Mouse (Mus musculus): ENCODE results near the gene Chad.

Chad gene

GRCm38 (mm10) chr11:94564437-94565150 lies at the start of gene Chad:
Gene Chad, plus strand, starts transcription at chr11:94565047.
- peak; percentile 63 for DNase-seq (ENCODE audit: low read depth, low spot score)

- DNase-seq (ENCODE audit: low read depth, low spot score), result peak; percentile 69
Observed at GRCm38 (mm10) chr11:94521219-94521843, 43.5 kb upstream of the Chad start, which contains the start of gene Mycbpap. Gene Mycbpap, minus strand, starts transcription at chr11:94521742.

- peak; percentile 25 for DNase-seq (ENCODE audit: low read depth, low spot score)
Observed at GRCm38 (mm10) chr11:94526171-94526879, 38.5 kb upstream of the Chad start.

- no peak for DNase-seq (ENCODE audit: low read depth, low spot score)
Observed at GRCm38 (mm10) chr11:94528879-94529278, 36.0 kb upstream of the Chad start.

- DNase-seq (ENCODE audit: low read depth, low spot score), result no peak
Observed at GRCm38 (mm10) chr11:94533171-94533570, 31.7 kb upstream of the Chad start.

- no peak for DNase-seq (ENCODE audit: low read depth, low spot score)
Observed at GRCm38 (mm10) chr11:94538733-94539292, 26.0 kb upstream of the Chad start.

GRCm38 (mm10) chr11:94539761-94540160 lies 25.1 kb upstream of the Chad start:
- DNase-seq (ENCODE audit: low read depth, low spot score), result no peak

GRCm38 (mm10) chr11:94542400-94542799 lies 22.4 kb upstream of the Chad start:
- DNase-seq (ENCODE audit: low read depth, low spot score), result no peak

- DNase-seq (ENCODE audit: low read depth, low spot score), result no peak
Observed at GRCm38 (mm10) chr11:94543344-94543743, 21.5 kb upstream of the Chad start.

GRCm38 (mm10) chr11:94543932-94544331 lies 20.9 kb upstream of the Chad start:
- DNase-seq (ENCODE audit: low read depth, low spot score), result peak; percentile 66

GRCm38 (mm10) chr11:94544422-94544821 lies 20.4 kb upstream of the Chad start:
- no peak for DNase-seq (ENCODE audit: low read depth, low spot score)

GRCm38 (mm10) chr11:94546381-94546780 lies 18.5 kb upstream of the Chad start:
- peak; percentile 41 for DNase-seq (ENCODE audit: low read depth, low spot score)

- DNase-seq (ENCODE audit: low read depth, low spot score), result no peak
Observed at GRCm38 (mm10) chr11:94547271-94547670, 17.6 kb upstream of the Chad start.

- DNase-seq (ENCODE audit: low read depth, low spot score), result no peak
Observed at GRCm38 (mm10) chr11:94548041-94548784, 16.6 kb upstream of the Chad start.

- peak; percentile 90 for DNase-seq (ENCODE audit: low read depth, low spot score)
Observed at GRCm38 (mm10) chr11:94548888-94549690, 15.8 kb upstream of the Chad start, which contains the start of gene Rsad1. Gene Rsad1, minus strand, starts transcription at chr11:94549255.

GRCm38 (mm10) chr11:94549691-94550441 lies 15.0 kb upstream of the Chad start:
- DNase-seq (ENCODE audit: low read depth, low spot score), result no peak

GRCm38 (mm10) chr11:94550442-94550744 lies 14.5 kb upstream of the Chad start:
- no peak for DNase-seq (ENCODE audit: low read depth, low spot score)

- no peak for DNase-seq (ENCODE audit: low read depth, low spot score)
Observed at GRCm38 (mm10) chr11:94558226-94558625, 6.6 kb upstream of the Chad start.

GRCm38 (mm10) chr11:94563383-94563782 lies 1.5 kb upstream of the Chad start:
- no peak for DNase-seq (ENCODE audit: low read depth, low spot score)

- no peak for DNase-seq (ENCODE audit: low read depth, low spot score)
Observed at GRCm38 (mm10) chr11:94563821-94564220, 1.0 kb upstream of the Chad start.

Data from R1 (cell line).